Mouse (Mus musculus) heart, embryonic 10.5 days (tissue): Measurements from ENCODE around the gene Cct8l1. TPM values are rescaled to one million over a fixed set of nuclear protein-coding genes. Genes with fewer than 3 reads are reported as not detected.

ENCODE experiments used
- DNase-seq: peaks from one replicate; pipeline ENCODE4 v3.0.0-alpha.2; 2017; ENCODE audit warnings: low spot score
- H3K27ac ChIP-seq: fragments of 300-500 bp; sonication (generic); 2 replicates; pipeline ENCODE4 v1.5.1; 2016; ENCODE audit warnings: mild to moderate bottlenecking
- H3K27me3 ChIP-seq: fragments of 300-500 bp; sonication (generic); 2 replicates; pipeline ENCODE4 v1.6.1; 2016; ENCODE audit warnings: mild to moderate bottlenecking; ENCODE audit not compliant: poor library complexity, insufficient read depth, severe bottlenecking
- H3K36me3 ChIP-seq: fragments of 300-500 bp; sonication (generic); 2 replicates; pipeline ENCODE4 v1.6.1; 2016; ENCODE audit warnings: mild to moderate bottlenecking, moderate library complexity
- H3K4me1 ChIP-seq: fragments of 300-500 bp; sonication (generic); 2 replicates; pipeline ENCODE4 v1.6.1; 2016; ENCODE audit warnings: mild to moderate bottlenecking
- H3K4me3 ChIP-seq: fragments of 300-500 bp; sonication (generic); 2 replicates; pipeline ENCODE4 v1.5.1; 2016; ENCODE audit warnings: mild to moderate bottlenecking, moderate library complexity
- H3K9me3 ChIP-seq: fragments of 300-500 bp; sonication (generic); 2 replicates; pipeline ENCODE4 v1.6.1; 2016; ENCODE audit warnings: mild to moderate bottlenecking, moderate library complexity
- WGBS: fragments of 180-500 bp; shearing (Covaris S2); methylation state at CpG from one replicate; pipeline ENCODE4 v1.1.7; 2016; 5-methylcytosine and 5-hydroxymethylcytosine counted together
- polyA plus RNA-seq: library from polyadenylated mRNA; unstranded; fragments of >200 nt; fragmentation: Nextera tagmentation; extraction: Ambion mirVana; gene quantifications from 2 replicates; pipeline ENCODE4 v1.2.1, GENCODE M21; 2016

Cct8l1 gene
- polyA plus RNA-seq, 1 experiment from 2014 or later: not detected

- DNase-seq: peak; percentile 68
Observed at GRCm38 (mm10) chr5:25516301-25516895, 531 bp downstream of the Cct8l1 start.

DNA sequence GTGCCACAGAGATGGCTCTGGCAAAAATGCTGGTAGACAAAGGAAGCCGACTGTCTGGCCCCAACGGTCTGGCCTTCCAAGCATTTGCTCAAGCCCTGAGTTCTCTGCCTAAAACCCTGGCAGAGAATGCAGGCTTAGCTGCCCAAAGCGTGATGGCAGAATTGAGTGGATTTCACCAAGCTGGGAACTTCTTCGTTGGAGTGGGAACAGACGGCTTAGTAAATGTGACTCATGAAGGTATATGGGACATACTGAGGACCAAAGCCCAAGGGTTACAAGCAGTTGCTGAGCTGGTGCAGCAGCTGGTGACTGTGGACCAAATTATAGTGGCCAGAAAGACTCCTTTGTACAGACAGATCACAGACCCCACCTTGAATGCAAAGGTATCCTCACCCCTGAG, 1.7 kb downstream of the Cct8l1 start:
- DNase-seq: peak; percentile 53
- Histone ChIP-seq H3K27ac (no peak overlapping the region), H3K4me1 (no peaks in the 10 kb centered on the region), H3K27me3 (no peaks in the 10 kb centered on the region), H3K9me3 (no peaks in the 10 kb centered on the region), H3K4me3 (no peak overlapping the region), H3K36me3 (no peaks in the 10 kb centered on the region)
- WGBS: 82% methylated on average over 5 of the region's 5 CpGs

More at GRCm38 (mm10) chr5:25516301-25516895, 531 bp downstream of the Cct8l1 start:
- no peak overlapping the region for H3K27ac ChIP-seq
- no peaks in the 10 kb centered on the region for H3K4me1 ChIP-seq
- H3K9me3 ChIP-seq: no peaks in the 10 kb centered on the region
- 87% methylated on average over 11 of the region's 11 CpGs for WGBS
- no peaks in the 10 kb centered on the region for H3K36me3 ChIP-seq
- no peaks in the 10 kb centered on the region for H3K27me3 ChIP-seq
- H3K4me3 ChIP-seq: no peak overlapping the region

DNA sequence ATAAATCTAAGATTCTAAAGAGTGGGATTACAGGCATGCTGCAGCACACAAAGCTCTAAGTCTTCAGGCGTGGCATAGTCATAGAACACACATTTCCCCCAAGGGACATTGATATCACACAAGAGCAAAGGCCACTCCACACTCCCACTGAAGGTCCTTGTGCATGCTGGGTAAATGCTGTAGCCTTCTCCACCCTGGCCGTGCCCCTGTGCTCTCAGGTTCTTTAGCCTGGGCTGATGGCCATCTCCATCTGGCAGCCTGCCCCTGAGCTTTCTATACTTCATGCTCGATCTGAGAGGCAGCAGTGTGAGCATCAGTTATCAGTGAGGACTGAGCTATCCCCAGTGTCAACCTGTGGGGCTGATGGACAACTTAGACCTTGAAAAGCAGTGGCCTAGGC, 4.0 kb downstream of the Cct8l1 start:
- H3K27me3 ChIP-seq: no peaks in the 10 kb centered on the region
- H3K4me1 ChIP-seq: no peaks in the 10 kb centered on the region
- no peak overlapping the region for H3K27ac ChIP-seq
- H3K36me3 ChIP-seq: no peaks in the 10 kb centered on the region
- H3K9me3 ChIP-seq: no peaks in the 10 kb centered on the region
- 72% methylated on average over 3 of the region's 3 CpGs for WGBS
- no peak overlapping the region for H3K4me3 ChIP-seq
- no peak for DNase-seq

DNA sequence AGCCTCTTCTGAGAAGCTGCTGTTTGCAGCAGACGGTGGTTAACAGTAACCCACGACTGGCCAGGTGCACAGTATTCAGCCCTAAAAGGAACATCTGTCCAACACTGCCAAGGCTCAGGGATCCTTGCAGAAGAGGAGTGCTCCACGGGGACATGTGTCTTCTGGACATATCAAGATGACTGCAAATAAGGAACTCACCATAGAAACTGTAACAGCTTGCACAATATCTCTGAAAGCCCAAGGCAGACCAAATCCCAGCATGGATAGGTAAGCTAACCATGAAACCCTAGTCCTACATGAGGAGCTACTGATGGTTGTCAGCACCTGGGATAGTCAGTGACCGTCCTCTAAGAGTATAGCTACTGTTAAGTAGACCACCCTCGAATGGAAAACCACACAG, 5.6 kb downstream of the Cct8l1 start:
- no peaks in the 10 kb centered on the region for H3K9me3 ChIP-seq
- WGBS: 76% methylated on average over 5 of the region's 5 CpGs
- no peak overlapping the region for H3K27ac ChIP-seq
- H3K27me3 ChIP-seq: no peaks in the 10 kb centered on the region
- no peak overlapping the region for H3K4me3 ChIP-seq
- DNase-seq: no peak
- peaks cover 4% of the 10 kb centered on the region; the same call in 1 of the 2 replicates for H3K4me1 ChIP-seq
- no peaks in the 10 kb centered on the region for H3K36me3 ChIP-seq

DNA sequence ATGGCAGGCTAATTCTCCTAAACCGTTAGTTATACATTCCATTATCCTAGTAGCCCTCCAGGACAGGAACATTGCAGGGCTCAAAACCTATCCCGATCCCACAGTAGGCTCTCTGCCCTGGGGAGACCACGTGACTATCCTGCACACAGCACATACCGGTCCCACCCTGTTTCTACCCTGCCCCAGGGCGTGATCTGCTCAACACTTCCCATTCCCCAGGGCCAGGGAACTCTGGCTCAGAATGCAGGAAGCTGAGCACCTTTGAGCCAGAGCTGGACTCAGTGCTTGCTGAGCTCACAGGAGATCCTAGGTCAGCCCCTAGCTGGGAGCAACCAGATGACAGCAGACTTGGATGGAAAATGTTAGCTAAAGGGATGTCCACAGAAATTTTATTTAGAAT, 10.2 kb downstream of the Cct8l1 start:
- Histone ChIP-seq H3K4me3 (no peak overlapping the region), H3K27ac (no peak overlapping the region)
- 40% methylated on average over 5 of the region's 5 CpGs for WGBS

DNA sequence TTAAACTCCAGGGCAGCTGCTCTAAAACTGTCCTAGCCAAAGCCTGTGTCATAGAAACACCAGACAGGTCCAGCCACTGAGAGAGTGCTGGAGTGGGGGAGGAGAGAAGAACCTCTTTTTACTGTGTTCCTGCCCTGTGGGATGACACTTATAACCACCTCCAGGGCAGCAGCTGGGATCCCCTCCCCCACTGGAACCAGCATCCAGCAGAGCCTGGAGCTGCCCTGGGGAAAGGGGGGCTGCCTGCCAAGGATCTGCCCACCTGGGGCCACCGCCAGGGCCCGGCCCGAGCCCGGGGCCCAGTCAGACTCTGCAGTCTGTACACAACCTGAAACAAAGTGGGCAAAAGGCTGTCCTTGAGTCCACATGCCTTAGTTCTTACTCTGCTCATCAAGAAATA, 11.1 kb downstream of the Cct8l1 start:
- no peaks in the 10 kb centered on the region for H3K9me3 ChIP-seq
- no peak overlapping the region; the same call in 1 of the 2 replicates for H3K4me3 ChIP-seq
- no peaks in the 10 kb centered on the region for H3K36me3 ChIP-seq
- DNase-seq: no peak
- no peaks in the 10 kb centered on the region for H3K27me3 ChIP-seq
- peaks cover 17% of the 10 kb centered on the region for H3K4me1 ChIP-seq
- H3K27ac ChIP-seq: peak overlapping the region; percentile 45; the same call in 1 of the 2 replicates
- 44% methylated on average over 4 of the region's 4 CpGs for WGBS

More for the DNA sequence above, 10.2 kb downstream of the Cct8l1 start:
- Histone ChIP-seq H3K36me3 (no peaks in the 10 kb centered on the region), H3K4me1 (peaks cover 17% of the 10 kb centered on the region), H3K27me3 (no peaks in the 10 kb centered on the region), H3K9me3 (no peaks in the 10 kb centered on the region)
- DNase-seq: no peak

- Histone ChIP-seq H3K4me3 (no peak overlapping the region), H3K4me1 (peaks cover 20% of the 10 kb centered on the region), H3K9me3 (no peaks in the 10 kb centered on the region), H3K36me3 (no peaks in the 10 kb centered on the region), H3K27me3 (no peaks in the 10 kb centered on the region), H3K27ac (no peak overlapping the region)
- DNase-seq: no peak
- WGBS: 67% methylated on average over 1 of the region's 1 CpGs
Observed at GRCm38 (mm10) chr5:25527971-25528370, 12.1 kb downstream of the Cct8l1 start.

GRCm38 (mm10) chr5:25528851-25529528, 13.1 kb downstream of the Cct8l1 start:
- Histone ChIP-seq H3K4me3 (peak overlapping the region; percentile 77), H3K9me3 (no peaks in the 10 kb centered on the region), H3K27me3 (no peaks in the 10 kb centered on the region), H3K36me3 (no peaks in the 10 kb centered on the region), H3K4me1 (peaks cover 20% of the 10 kb centered on the region), H3K27ac (peak overlapping the region; percentile 98)
- DNase-seq: no peak
- 6% methylated on average over 22 of the region's 22 CpGs for WGBS

- Histone ChIP-seq H3K27ac (peak overlapping the region; percentile 98), H3K4me3 (peak overlapping the region; percentile 77), H3K4me1 (peaks cover 20% of the 10 kb centered on the region), H3K27me3 (no peaks in the 10 kb centered on the region), H3K9me3 (no peaks in the 10 kb centered on the region), H3K36me3 (no peaks in the 10 kb centered on the region)
- WGBS: under 1% methylated on average over 87 of the region's 87 CpGs
- DNase-seq: peak; percentile 100
Observed at GRCm38 (mm10) chr5:25529529-25530421, 13.9 kb downstream of the Cct8l1 start.

DNA sequence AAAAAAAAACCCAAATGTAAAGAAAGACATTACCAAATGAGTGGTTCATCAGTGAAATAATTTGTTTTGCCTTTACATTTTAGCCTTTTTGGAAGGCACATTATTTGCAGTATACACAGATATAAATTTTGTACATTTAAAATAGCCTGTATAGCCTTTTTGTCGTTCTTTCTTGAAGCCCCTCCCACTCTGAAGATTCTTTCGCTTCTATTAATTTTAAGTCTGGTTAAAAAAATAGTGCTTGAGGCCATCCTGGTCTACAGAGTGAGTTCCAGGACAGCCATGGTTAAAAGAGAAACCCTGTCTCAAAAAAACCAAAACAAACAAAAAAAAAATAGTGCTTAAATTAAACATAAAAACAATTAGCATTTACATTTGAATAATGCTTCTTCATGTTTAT, 14.8 kb downstream of the Cct8l1 start:
- no peak for DNase-seq
- Histone ChIP-seq H3K27me3 (no peaks in the 10 kb centered on the region), H3K9me3 (no peaks in the 10 kb centered on the region), H3K27ac (peak overlapping the region; percentile 98), H3K4me3 (peak overlapping the region; percentile 77), H3K4me1 (peaks cover 20% of the 10 kb centered on the region), H3K36me3 (no peaks in the 10 kb centered on the region)
- WGBS: 42% methylated on average over 2 of the region's 2 CpGs

GRCm38 (mm10) chr5:25532256-25533147, 16.6 kb downstream of the Cct8l1 start:
- WGBS: 45% methylated on average over 18 of the region's 18 CpGs
- no peaks in the 10 kb centered on the region for H3K27me3 ChIP-seq
- peaks cover 6% of the 10 kb centered on the region; the same call in 1 of the 2 replicates for H3K4me1 ChIP-seq
- H3K27ac ChIP-seq: no peak overlapping the region
- H3K9me3 ChIP-seq: no peaks in the 10 kb centered on the region
- DNase-seq: no peak
- no peaks in the 10 kb centered on the region for H3K36me3 ChIP-seq
- H3K4me3 ChIP-seq: no peak overlapping the region

GRCm38 (mm10) chr5:25533298-25533697, 17.4 kb downstream of the Cct8l1 start:
- no peaks in the 10 kb centered on the region for H3K9me3 ChIP-seq
- 60% methylated on average over 5 of the region's 5 CpGs for WGBS
- H3K36me3 ChIP-seq: no peaks in the 10 kb centered on the region
- DNase-seq: no peak
- H3K27ac ChIP-seq: no peak overlapping the region
- H3K4me3 ChIP-seq: no peak overlapping the region
- peaks cover 6% of the 10 kb centered on the region; the same call in 1 of the 2 replicates for H3K4me1 ChIP-seq
- H3K27me3 ChIP-seq: no peaks in the 10 kb centered on the region
